Mouse (Mus musculus) G1E (cell line): Measurements from ENCODE around the gene Prrc2b. TPM values are rescaled to one million over a fixed set of nuclear protein-coding genes. Genes with fewer than 3 reads are reported as not detected.

Experiments used
- ATAC-seq: 2 replicates; pipeline ENCODE4 v1.8.0; 2016; ENCODE audit warnings: mild to moderate bottlenecking; ENCODE audit not compliant: insufficient number of reproducible peaks, poor library complexity, low FRiP score, severe bottlenecking; ENCODE audit errors: extremely low read depth
- DNase-seq: peaks from one replicate; pipeline ENCODE4 v3.0.0; 2012; ENCODE audit warnings: low spot score
- H3K27me3 ChIP-seq: 2 replicates; pipeline ENCODE4 v1.6.1; 2012; ENCODE audit warnings: mild to moderate bottlenecking, low read length, inconsistent platforms; ENCODE audit not compliant: insufficient read depth
- H3K36me3 ChIP-seq: replicated peaks from 2 replicates; pipeline ENCODE3; 2012; ENCODE audit warnings: mild to moderate bottlenecking, inconsistent platforms
- H3K4me1 ChIP-seq: 2 replicates; pipeline ENCODE4 v1.6.1; 2012; ENCODE audit warnings: low read depth, low read length, inconsistent platforms, mixed read lengths; ENCODE audit not compliant: insufficient read depth
- H3K4me3 ChIP-seq: 2 replicates; pipeline ENCODE4 v1.5.1; 2012; ENCODE audit warnings: low read depth, mild to moderate bottlenecking, inconsistent platforms, low read length, moderate library complexity, mixed read lengths
- H3K9me3 ChIP-seq: replicated peaks from 2 replicates; pipeline ENCODE4 v1.6.1; 2012; ENCODE audit warnings: inconsistent platforms
- CTCF ChIP-seq: IDR thresholded peaks from 2 replicates; pipeline ENCODE4 v1.5.1; 2012; ENCODE audit warnings: low read depth, low read length, inconsistent platforms, mixed read lengths
- GATA1 ChIP-seq: IDR thresholded peaks from 2 replicates; pipeline ENCODE4 v1.6.1; 2012; ENCODE audit warnings: borderline replicate concordance, low read length, inconsistent platforms, mixed read lengths
- GATA2 ChIP-seq: IDR thresholded peaks from 2 replicates; pipeline ENCODE4 v1.6.1; 2012; ENCODE audit warnings: low read depth, low read length, inconsistent platforms, borderline replicate concordance
- POLR2AphosphoS5 ChIP-seq: IDR thresholded peaks from 2 replicates; pipeline ENCODE4 v1.6.1; 2012; ENCODE audit warnings: low read depth, low read length, inconsistent platforms; ENCODE audit not compliant: insufficient replicate concordance
- TAL1 ChIP-seq: conservative IDR thresholded peaks from 2 replicates; pipeline ENCODE4 v1.6.1; 2012; ENCODE audit warnings: low read depth, low read length, inconsistent platforms, mixed read lengths
- polyA plus RNA-seq: library from polyadenylated mRNA; stranded (reverse); fragments of >175 nt; gene quantifications from 2 replicates; pipeline ENCODE4 v1.2.3, GENCODE M21; 2012
- total RNA-seq, 2 experiments: library from RNA; stranded (forward) in 1 of 2; stranded (reverse) in 1 of 2; fragments of 200-1000 nt in 1 of 2; fragments of >200 nt in 1 of 2; fragmentation: Nextera tagmentation in 1 of 2; gene quantifications; 2 replicates each; pipeline ENCODE4 v1.2.3; 2014 to 2017

Prrc2b gene
- total and polyA plus RNA-seq, 3 experiments = 17.1 to 147 (median 103) TPM

GRCm38 (mm10) chr2:32164503-32164902 is 13.6 kb downstream of the Prrc2b start:
- Histone ChIP-seq H3K9me3 (no peaks in the 10 kb centered on the region), H3K4me1 (peaks cover 85% of the 10 kb centered on the region), H3K4me3 (peak overlapping the region; percentile 51; the same call in 1 of the 2 replicates), H3K27me3 (no peaks in the 10 kb centered on the region), H3K36me3 (peaks cover 78% of the 10 kb centered on the region)
- ATAC-seq (peak; percentile 52), DNase-seq (no peak)
- TF ChIP-seq GATA2 = no peak
- no peak for TF ChIP-seq TAL1
- no peak for TF ChIP-seq POLR2AphosphoS5
- TF ChIP-seq GATA1 = no peak
- TF ChIP-seq CTCF = no peak

GRCm38 (mm10) chr2:32165040-32165800 is 14.3 kb downstream of the Prrc2b start:
- TF ChIP-seq GATA1 (no peak), TAL1 (no peak), POLR2AphosphoS5 (no peak), GATA2 (no peak), CTCF (no peak)
- ATAC-seq (no peak), DNase-seq (no peak)
- Histone ChIP-seq H3K4me3 (no peak overlapping the region), H3K36me3 (peaks cover 78% of the 10 kb centered on the region), H3K4me1 (peaks cover 86% of the 10 kb centered on the region), H3K9me3 (no peaks in the 10 kb centered on the region), H3K27me3 (no peaks in the 10 kb centered on the region)

GRCm38 (mm10) chr2:32166581-32166980 is 15.7 kb downstream of the Prrc2b start:
- Histone ChIP-seq H3K9me3 (no peaks in the 10 kb centered on the region), H3K4me3 (peak overlapping the region; percentile 36; the same call in 1 of the 2 replicates), H3K4me1 (peaks cover 86% of the 10 kb centered on the region), H3K36me3 (peaks cover 78% of the 10 kb centered on the region), H3K27me3 (no peaks in the 10 kb centered on the region)
- TF ChIP-seq TAL1 = no peak
- TF ChIP-seq POLR2AphosphoS5 = no peak
- TF ChIP-seq GATA2 = no peak
- ATAC-seq (no peak), DNase-seq (no peak)

GRCm38 (mm10) chr2:32167034-32167770 is 16.3 kb downstream of the Prrc2b start:
- Histone ChIP-seq H3K9me3 (no peaks in the 10 kb centered on the region), H3K27me3 (no peaks in the 10 kb centered on the region), H3K4me3 (peak overlapping the region; percentile 61; the same call in 1 of the 2 replicates), H3K4me1 (peaks cover 83% of the 10 kb centered on the region), H3K36me3 (peaks cover 78% of the 10 kb centered on the region)
- ATAC-seq (no peak), DNase-seq (no peak)
- TF ChIP-seq GATA1 = no peak

DNA sequence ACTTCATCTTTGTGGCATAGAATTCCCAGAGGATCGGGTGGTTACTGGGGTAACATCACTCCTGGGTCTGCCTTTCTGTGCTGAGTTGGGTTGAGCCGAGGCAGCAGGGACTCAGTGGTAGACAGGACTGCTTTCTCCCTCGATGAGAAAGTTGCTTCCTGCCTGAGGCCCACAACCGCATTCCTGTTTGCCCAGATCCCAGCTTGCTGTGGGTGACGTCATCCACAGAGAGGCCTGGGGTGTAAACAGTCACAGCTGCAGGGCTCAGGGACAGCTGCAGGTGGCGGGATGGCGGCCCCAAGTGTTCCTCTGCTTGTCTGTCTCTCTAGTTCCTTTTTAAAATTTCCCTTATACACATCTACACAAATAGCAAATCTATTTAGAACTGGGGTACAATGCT is 16.9 kb downstream of the Prrc2b start:
- no peaks in the 10 kb centered on the region for H3K9me3 ChIP-seq
- H3K4me1 ChIP-seq = peaks cover 79% of the 10 kb centered on the region
- no peaks in the 10 kb centered on the region for H3K27me3 ChIP-seq
- no peak for TF ChIP-seq GATA1
- TF ChIP-seq GATA2 = no peak
- TF ChIP-seq CTCF = no peak
- no peak for TF ChIP-seq POLR2AphosphoS5
- TF ChIP-seq TAL1 = no peak
- peaks cover 74% of the 10 kb centered on the region for H3K36me3 ChIP-seq
- ATAC-seq (peak; percentile 64), DNase-seq (peak; percentile 65)
- H3K4me3 ChIP-seq = peak overlapping the region; percentile 61; the same call in 1 of the 2 replicates

- TF ChIP-seq CTCF = no peak
- no peak for TF ChIP-seq GATA2
- no peak for TF ChIP-seq TAL1
- no peak for TF ChIP-seq POLR2AphosphoS5
- TF ChIP-seq GATA1 = no peak
- Histone ChIP-seq H3K36me3 (peaks cover 80% of the 10 kb centered on the region), H3K4me1 (peaks cover 77% of the 10 kb centered on the region), H3K9me3 (no peaks in the 10 kb centered on the region), H3K4me3 (no peak overlapping the region), H3K27me3 (no peaks in the 10 kb centered on the region)
- DNase-seq = no peak
- no peak for ATAC-seq
Observed at GRCm38 (mm10) chr2:32169292-32169691, 18.4 kb downstream of the Prrc2b start.
